Mouse (Mus musculus) gastrocnemius, postnatal 14 days (tissue): ENCODE measurements around the gene Nav2. TPM values are rescaled to one million over a fixed set of nuclear protein-coding genes. Genes with fewer than 3 reads are reported as not detected.
A peak's percentile ranks its signal among the peaks of the same experiment; 100 is the strongest.

Source experiments
- DNase-seq: peaks from one replicate; pipeline ENCODE4 v3.0.0; 2021; ENCODE audit warnings: mixed read lengths
- intact Hi-C: fragments of 180-260 bp; cut with DNase I; formaldehyde crosslinking; loops from one replicate; pipeline ENCODE4 v1.15.1; 2025; ENCODE audit warnings: low total_unique reads
- total RNA-seq, 2 experiments: library from RNA; stranded (reverse); gene quantifications; 2 replicates each; pipeline ENCODE4 v1.2.3; 2021

Gene Nav2
- total RNA-seq, 2 experiments from 2014 or later: 26.2 to 39.3 TPM

DNA sequence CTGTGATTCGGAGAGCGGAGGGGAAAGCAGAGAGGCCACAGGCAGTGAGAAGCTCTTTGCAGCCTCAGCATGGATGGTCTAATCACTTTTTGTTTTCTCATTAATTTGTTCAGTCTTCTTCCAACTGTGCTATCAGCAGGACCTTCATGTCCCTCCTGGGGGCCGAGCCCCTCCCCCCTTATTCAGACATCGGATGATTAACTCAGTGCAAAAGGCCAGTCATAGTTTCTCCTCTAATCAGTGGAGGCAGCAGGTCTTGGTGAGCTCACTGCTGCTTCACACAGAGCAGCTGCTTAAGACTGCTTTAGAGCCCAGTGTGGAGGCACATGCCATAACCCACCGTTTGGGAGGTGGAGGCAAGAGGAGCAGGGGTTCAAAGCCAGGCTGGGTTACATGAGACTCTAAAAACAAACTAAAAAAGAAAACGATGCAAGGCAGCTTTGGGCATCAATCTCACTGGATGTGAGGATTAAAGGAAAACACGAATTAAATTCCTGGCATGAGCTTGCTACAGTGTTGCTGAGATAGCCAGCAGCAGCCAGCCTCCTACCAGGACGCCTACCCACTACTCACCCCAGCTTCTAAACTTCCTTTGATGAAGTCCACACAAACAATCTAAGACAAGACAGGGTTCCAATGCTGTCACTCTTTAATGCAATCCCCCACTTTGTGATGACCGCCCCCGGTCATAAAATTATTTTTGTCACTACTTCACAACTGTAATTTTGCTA is 120.9 kb downstream of the Nav2 start:
- intact Hi-C loops: no loop called here
- no peak for DNase-seq

DNA sequence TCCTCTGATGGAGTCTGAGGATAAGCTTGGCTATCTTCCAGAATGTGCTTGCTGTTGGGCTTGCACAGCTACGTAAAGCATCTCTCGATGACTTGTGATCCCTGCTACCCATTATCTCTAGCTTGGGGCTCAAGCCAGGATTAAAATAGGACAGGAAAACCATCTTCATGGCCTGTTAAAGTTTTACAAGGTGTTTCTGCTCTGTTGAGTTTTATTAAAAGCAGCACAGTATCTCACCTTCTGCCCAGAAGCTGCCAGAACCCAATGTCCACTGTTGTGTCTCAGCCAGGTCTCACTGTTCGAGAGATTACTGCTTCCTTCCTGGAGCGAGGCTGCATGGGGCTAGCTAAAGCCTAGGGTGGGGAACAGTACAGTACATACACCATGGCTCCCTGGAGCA is 123.7 kb downstream of the Nav2 start:
- intact Hi-C loops: no loop called here
- DNase-seq: no peak

DNA sequence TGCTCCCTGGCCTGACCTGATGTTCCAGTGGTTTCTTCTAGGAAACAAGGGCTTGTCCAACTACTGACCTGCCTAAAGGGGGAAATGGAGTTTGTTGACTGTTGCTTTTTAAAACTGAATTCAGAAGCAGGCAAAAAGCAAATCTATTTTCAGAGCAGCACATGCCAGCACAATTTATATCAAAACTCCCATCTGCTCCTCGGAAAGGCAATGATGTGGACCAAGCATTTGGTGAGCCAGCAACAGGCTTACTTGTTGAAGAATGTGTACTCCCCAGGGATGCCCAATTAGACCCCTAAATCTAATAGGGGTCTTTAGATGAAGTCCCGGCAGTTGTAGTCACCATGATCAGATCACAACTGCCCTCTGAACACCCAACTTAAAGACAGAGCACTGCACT is 125.7 kb downstream of the Nav2 start:
- no peak for DNase-seq
- intact Hi-C loops: no loop called here

DNA sequence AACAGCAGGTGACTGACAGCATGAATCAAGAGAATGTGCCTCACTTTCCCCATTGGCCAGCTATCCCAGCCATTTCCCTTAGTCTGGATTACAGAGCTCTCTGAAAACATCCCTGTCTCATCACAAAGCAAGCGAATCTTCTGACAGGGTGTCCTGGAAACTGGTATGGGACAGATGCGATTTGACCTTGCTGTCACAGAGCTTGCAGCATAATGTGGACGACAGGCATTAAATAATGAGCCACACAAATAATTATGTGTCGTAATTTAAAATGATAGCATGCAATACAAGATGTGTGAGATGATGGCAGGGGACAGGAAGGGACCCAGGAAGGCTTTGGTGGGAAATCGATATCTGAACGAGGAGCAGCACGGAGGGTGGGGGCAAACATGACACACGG is 131.6 kb downstream of the Nav2 start:
- no peak for DNase-seq

DNA sequence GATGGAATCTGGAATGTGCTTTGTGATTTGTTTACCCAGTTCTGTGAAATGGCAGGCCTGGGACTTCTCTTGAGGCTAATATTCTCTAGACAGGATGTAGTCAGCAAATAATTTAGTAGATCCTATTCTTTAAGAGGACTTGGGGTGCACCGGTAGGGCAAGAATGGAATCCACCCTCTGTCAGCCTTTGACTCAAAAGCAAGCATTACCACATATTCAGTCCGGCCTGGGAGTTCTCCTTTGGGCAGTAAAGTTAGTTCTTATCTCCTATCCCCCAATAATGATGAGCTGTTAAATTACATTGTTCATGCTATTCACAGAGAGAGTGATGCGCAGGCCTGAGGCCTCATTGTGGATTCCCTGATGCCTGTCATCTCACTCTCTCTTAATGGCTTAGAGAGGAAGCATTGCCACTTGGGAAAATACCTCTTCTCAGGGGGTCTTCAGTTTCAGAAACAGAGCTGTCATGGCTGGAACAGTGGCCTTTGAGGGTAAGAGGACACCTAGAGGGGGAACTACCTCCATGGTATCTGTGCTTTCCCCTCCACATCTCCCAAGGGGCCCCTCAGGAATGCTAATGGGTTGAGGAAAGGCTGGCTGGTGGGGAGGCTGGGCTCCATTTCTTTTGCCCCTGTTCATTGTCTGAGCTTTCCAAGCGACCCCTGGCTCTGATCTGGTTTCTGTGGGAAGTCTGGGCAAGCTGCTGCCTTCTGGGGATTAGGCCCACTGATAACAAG is 133.0 kb downstream of the Nav2 start:
- intact Hi-C loops: no loop called here
- no peak for DNase-seq

More for the DNA sequence above, 131.6 kb downstream of the Nav2 start:
- intact Hi-C loops: no loop called here

DNA sequence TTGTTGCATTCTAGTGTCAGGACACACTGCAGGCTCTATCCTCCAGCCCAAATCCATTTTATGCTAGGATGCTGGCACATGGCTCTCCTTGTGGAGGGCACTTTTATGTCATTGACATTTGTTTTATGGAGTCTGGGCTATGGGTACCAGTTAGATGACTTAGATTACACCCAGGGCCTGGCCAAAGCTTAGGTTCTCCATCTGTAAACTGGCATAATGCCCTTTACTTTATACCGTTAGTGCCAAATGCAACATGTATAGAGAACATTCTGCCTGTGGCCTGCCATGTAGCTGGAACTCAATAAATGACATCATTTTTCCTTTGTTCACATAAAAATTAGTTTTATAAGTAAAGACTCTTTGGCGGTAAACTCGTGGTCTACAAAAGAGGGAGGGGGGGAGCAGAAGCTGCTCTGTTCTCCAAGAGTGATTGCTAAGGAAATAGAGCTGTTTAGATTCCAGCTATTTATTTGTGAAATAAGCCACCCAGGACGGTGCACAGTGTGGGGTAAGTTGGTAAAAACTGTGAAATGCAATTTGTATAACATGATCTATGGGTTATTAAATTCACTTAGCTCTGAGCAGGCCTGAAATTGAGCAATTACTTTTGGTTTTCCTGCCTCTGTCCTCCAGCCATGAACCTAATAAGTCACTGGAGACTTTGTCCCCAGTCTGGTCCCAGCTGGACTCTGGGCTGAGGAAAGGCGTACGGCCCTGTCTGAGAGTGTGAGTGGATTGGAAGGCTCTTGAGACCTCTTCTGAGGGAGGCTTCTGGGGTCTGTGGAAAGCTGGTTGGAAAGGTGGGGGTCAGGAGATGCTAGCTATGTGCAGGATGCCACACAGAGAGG is 137.2 kb downstream of the Nav2 start:
- DNase-seq: no peak
- intact Hi-C loops: no loop called here

DNA sequence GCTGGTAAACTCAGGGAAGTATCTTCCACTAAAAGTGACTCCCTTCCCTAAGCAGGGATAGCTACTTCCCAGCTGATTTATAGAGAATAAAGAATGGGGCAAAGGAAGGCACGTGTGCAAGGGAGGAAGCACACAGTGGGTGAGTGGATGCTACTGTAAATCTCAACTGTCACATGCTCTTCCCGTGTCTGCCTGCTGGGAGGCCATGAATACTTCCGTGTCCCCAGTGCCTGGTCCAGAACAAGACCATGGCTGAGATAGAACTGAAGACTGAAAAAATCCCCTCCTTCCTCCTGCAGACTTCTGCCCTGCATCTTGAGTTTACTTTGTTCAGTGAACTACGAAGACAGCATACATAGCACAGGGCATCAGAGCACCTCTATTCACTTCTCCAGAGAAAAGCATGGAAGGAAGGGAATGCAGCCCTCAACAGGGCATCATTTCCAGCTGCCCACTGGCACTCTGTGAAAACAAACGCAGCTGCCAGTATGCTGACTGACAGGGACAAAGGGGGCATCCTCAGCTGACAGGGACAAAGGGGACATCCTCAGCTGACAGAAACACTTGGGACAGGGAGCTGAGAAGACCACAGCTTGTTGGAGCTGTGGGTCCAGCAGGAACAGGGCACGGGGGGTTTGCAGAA is 138.0 kb downstream of the Nav2 start:
- DNase-seq: peak; percentile 16
- intact Hi-C loops: no loop called here

DNA sequence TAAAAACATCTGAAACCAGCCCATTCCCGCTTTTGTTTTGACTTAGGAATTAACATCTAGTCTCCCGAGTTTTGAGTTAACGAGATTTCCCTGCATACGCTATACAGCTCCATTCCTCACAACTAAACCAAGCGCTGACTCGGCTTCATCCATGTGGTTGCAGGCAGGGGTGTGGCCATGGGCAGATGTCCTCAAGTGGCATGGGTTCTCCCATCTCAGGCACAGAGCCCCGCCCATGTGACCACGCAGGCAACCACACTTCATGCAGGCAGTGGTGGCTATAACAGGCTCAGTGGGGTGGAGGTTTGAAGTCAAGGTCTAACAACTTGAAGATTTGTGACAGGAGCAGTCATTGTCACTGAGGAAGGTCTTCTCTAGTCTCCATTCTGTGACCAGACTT is 138.8 kb downstream of the Nav2 start:
- peak; percentile 26 for DNase-seq

DNA sequence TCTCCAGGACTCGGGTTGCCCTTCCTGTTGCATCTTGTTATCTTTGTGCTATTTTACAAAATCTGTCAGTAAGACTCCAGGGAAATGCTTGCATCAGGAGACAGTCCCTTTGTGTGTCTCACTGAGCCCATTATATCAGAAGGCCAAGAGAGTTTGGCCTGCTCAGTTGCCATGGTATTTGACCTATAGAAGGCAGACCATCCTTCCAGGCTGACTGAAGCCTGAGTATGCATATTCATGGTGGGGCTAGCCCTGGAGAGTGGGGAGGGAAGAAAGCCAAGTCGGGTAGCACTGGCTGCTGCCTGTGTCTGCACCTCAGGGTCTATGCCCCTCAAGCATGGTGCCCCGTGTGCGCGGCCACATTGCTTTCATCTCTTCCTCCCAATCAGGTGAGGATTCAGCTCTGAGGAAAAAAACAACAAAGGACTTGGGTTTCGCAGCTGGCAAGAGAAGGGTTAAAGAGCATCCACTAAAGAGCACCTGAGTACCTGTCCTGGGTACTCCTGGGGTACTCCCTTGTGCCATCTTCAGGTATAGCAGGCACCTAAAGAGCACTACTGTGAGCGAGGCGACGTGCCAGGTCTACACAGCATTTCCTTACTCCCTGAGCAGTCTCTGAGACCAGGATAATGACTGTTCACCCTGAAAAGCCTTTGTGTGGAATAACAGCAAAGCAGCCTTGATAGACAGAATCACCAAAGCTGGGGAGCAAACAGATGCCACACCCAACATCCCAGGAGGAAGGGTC is 144.5 kb downstream of the Nav2 start:
- intact Hi-C loops: no loop called here
- no peak for DNase-seq

More for the DNA sequence above, 138.8 kb downstream of the Nav2 start:
- intact Hi-C loops: no loop called here

DNA sequence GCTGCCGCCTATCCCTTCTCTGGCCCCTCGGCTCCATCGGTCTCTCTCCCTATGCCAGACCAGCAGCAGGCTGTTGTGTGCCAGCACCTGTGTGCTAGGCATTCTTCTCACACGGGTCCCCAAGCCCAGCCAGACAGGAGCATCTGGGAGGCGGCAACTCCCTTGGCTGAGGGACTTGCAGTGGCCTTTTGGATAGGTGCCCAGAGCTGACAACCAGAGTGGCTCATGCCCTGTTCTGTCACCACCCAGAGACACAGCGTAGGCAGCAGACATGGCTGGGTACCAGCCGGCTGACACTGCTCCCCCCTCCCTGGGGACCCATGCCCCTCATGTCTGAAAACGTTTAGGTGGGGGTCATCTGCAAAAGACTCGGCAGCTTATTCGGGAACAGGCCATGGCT is 146.8 kb downstream of the Nav2 start:
- DNase-seq: no peak
- intact Hi-C loops: no loop called here

DNA sequence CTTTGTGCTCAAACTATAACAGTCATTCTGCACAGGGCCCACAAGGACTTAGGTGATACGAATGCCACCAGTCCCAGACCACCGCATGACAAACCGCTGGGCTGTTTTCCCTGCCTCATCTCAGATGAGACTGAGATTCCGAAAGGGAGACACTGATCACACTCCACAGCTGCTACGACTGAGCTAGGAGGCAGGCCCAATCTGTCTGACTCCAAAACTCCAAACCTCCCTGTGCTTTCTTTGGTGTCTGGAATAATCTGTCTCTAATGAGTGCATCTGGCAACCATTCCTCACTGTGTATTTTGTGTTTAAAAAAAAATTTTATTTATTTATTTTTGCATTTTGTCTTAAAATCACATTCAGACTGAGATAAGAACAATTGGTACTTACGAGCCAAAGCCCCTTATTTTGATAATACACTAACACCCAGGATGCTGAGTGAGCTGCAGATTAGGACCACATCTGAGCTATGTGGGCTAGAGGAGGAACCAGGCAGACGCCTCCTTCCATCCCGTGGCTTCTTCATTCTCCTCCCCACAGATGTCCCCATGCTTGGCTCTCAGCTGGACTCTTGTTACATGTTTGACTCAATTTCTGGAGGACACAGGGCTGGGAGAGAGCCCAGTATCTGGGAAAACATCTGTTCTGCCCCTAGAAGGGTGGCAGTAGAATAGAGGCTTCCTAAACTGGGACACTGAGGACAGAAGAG is 149.9 kb downstream of the Nav2 start:
- DNase-seq: no peak
- intact Hi-C loops: no loop called here

DNA sequence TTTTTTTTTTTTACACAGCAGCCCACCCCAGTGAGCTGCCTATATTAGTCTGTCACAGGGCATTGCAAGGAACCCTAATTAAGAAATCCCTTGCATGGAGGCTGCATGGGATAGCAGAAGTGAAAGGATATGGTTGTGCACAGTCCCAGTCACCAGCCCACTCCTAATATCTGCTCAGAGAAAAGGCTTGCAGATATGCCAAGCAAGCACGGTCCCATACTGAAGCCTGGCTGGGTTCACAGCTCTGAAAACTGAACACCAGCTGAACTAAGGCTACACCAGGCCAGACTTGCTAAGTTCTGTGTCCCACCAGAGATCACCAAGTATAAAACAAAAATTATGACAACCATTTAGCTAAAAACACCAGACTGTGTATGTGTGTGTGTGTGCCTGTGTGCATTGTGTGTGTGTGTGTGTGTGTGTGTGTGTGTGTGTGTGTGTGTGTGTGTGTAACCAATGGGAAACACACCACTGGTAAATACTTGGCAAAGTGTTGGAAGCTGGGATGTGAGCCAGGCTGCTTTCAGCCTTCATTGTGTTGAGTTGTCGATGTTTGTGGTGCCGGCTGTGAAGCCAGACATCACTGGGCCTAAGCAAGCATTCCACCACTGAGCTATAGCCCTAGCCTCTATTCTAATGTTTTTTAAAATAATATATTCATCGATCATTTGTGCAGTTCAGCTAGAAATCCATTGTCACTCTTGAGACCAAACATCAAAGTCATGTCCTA is 156.4 kb downstream of the Nav2 start:
- no peak for DNase-seq
- intact Hi-C loops: no loop called here

DNA sequence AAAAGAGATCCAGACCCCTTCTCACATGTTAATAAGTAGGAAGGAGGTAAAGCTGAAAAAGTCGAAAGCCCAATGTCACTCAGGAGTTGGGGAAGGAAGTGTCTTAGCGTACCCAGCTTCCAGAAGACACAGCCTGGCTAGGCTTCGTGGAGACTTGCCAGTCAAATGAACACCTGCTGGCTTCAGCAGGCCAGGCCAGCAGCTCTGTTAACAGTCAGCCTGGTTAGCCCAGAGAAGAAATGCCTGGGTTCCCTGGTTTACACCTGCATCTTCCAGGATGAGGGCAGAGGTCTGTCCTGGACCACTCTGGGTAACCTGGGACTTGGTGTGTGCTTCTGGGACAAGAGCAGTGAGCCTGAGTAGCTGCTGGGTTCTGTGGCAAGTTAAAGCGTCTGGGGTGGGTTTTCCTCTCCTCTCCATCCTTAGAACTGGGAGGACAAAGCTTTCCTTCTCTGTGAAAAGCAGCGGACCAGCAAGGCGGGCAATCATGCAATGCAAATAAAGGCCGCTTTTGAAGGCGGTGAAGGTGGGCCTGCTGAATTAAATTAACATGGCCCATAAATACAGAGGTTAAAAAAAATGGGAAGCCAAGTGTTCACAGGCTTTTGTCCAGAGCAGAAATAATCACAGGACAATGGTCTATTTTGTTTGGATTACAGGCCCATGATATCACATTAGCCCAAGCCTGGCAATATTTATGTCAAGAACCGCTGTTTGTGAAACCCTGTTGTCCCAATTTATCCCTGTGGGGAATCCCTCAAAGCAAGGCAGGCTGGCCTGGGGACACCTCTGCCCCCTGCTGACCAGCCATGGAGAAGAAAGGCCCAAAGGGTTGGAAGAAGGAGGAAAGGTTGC is 157.3 kb downstream of the Nav2 start:
- intact Hi-C loops: no loop called here
- no peak for DNase-seq

DNA sequence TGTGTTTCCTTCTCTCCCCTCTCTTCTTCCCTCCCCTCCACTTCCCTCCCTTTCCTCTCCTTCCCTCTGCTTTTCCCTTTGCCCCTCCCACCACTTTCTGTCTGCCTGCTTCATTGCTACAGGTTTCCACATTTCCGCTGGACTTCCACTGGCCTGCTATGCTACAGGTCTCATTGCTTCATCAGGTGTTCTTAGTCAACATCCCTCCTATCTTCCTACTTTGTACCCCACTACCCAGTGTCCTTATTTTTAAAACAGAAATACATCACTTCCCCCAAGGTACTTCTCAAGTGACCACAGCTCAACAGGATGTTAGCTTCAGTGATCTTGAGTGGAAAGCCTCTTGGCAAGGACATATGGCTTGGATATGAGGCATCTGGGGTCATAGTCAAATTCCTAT is 158.3 kb downstream of the Nav2 start:
- DNase-seq: no peak
- intact Hi-C loops: no loop called here

DNA sequence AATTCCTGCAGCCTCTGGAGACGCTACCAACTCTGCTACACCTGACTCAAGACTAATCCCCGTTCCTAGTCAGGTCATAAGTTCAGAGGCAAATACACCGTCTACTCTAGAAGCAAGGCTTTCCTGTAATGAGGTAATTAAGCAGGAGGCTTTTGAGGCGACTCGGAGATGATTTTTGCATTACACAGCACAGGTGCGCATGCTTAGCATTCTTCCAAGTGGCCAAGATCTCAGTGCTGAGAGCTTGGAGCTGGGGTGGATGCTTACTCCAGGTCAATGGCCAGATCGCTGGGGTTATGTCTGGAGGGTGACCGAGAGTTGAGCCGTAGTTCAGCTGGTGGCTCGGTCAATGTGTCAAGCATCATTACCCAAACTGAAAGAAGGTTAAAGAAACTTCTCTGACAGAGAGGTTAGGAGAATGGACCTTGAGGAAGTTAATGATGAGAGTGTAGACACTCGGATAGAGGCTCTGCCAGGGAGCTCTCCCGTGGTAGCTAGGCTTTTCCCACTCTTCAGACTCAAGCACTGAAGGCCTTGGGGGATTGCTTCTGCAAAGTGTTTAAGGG is 161.0 kb downstream of the Nav2 start:
- DNase-seq: no peak
- intact Hi-C loops: no loop called here

DNA sequence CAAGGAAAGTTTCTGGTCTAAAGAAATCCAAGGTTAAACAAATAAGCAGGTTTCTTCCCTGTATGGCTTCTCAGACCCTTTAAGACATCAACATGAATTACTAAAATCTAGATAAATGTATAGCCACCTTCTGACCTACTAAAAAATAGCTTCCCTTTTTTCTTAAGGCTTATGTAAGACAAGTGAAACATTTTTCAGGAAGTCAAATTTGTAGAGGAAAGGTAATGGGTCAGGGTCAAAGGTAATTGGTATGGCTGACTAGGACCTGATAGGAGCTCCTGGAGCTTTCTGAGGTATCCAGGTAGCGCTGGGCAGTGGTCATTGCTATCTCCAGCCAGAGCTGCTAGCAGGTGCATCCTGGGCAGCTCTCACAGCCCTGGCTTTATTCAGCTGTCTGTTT is 162.1 kb downstream of the Nav2 start:
- DNase-seq: no peak
- intact Hi-C loops: no loop called here

DNA sequence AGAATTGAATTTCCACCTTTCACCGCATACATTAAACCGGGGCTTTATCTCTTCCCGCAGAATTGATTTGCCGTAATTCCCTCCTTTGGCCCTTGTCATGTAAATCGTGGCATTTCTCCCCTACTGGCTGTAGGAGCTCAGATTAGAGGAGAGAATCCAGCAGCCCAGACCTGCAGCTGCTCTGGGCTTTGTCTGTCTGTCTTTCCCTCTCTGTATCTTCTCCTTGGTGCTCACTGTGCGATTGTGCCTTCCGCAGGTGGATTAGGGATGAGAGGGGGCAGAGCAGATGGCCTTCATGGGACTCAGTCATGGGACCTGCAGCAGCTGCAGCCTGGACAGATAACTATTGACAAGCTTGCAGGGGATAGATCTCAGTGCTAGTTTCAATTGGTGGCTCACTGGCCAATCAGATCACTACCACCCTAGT is 162.6 kb downstream of the Nav2 start:
- intact Hi-C loops: no loop called here
- no peak for DNase-seq
